Mouse (Mus musculus) lung, postnatal 0 days (tissue): Measurements from ENCODE around the gene Tubb3.
"Not testable (repeated sequence)": the region's sequence is repeated elsewhere in the genome, so short reads cannot be mapped to it uniquely, and the experiment has no call there.

Source experiments
- CTCF ChIP-seq: IDR thresholded peaks from 2 replicates; pipeline ENCODE4 v1.5.1; 2016; ENCODE audit warnings: antibody characterized with exemption, mild to moderate bottlenecking
- EP300 ChIP-seq: IDR thresholded peaks from 2 replicates; pipeline ENCODE4 v1.6.1; 2016; ENCODE audit warnings: antibody characterized with exemption, mild to moderate bottlenecking, control low read depth

GRCm38 (mm10) chr8:123451747-123452146 lies 40.5 kb downstream of the Tubb3 start:
- not testable (repeated sequence) for TF ChIP-seq CTCF, EP300
